Mouse (Mus musculus): ENCODE measurements around the gene Gabrr3.

Gabrr3 gene

DNA sequence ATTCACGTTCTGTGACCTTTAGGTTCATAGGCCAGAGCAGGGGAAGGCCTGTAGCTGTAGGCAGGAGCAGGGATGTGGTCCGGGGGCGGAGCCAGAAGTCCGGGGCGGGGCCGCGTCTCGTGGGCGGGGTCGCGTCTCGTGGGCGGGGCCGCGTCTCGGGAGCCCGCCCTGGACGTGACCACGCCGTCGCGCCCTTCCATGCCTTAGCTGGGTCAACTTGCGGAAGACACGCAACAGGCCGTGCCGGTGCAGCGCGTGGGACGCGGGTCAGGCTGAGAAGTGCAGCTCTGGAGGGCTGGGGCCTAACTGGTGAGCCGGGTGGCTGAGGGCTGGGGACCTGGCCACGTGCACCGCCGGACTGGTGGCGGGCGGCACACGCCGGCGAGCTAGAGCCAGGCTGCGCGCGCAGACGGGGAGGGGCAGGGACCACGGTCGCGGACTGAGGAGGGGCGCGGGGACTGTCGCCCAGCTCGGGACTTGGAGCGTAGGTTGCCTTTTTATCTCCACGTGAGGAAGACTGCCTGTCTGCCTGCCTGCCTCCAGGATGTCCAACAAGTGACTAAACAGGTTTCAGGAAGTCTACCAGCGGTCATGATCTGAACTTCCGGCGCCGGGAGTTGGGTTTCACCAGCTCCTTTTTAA, 64.6 kb downstream of the Gabrr3 start, which contains the start of gene Riox2:
TSS of gene Riox2 (plus strand) at position 139 of the 642 bp plus-strand sequence.
- DNase-seq (ENCODE audit: low read depth) = peak; percentile 72

DNA sequence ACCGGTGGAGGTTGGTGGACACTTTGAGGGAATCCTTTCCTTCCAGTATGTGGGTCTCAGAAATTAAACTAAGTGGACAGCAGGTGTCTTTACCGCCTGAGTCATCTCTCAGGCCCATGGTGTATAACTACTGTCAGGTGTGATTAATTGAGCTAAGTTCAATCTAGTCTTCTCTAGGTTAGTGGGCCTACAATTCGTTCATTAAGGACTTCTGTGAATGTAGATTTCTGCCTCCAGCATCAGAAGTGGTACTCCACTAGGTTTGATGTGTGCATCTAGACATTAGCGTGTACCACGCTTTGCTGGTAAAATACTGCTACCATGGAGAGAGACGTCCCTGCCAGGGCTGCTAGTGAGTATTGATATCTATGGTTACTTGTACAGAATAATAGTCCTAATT, 65.4 kb downstream of the Gabrr3 start:
- no peak for DNase-seq (ENCODE audit: low read depth)

DNA sequence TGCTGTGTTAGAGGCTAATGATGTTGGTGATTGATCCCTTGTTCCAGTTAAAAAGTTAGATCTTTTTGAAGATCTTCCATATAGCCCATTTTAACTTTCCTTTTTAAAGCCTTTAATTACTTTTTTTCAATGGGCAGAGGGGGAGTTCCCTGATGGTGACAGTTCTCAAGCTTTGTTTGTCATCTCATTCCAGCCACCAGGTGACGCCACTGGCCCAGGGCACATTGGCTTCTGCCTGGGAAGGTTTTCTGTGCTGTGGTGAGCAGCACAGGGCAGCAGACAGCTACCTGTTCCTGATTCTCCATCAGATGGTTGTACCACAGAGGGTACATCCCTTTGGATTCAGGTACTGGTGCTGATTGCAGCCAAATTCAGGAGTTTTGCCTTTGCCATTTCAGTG, 67.7 kb downstream of the Gabrr3 start:
- peak; percentile 70 for DNase-seq (ENCODE audit: low read depth)

DNA sequence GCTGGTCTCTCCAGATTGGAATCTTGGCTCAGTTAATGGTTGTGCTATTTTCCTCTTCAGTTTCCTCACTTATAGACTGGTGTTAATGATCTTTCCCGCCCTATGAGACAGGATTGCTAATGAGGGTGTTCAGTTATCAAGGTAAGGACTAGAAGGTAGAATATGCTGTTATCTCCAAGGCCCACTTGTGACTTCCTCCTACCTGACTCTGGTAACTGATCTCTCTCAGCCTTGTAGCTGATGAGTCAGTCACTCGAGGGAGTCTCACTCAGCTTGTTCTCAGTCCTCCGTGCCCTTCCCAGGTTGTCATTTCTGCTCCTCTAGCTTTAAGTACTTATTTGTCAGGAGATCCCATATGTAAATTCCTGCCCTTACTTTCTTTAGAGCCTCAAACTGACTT, 70.8 kb downstream of the Gabrr3 start:
- no peak for DNase-seq (ENCODE audit: low read depth)

DNA sequence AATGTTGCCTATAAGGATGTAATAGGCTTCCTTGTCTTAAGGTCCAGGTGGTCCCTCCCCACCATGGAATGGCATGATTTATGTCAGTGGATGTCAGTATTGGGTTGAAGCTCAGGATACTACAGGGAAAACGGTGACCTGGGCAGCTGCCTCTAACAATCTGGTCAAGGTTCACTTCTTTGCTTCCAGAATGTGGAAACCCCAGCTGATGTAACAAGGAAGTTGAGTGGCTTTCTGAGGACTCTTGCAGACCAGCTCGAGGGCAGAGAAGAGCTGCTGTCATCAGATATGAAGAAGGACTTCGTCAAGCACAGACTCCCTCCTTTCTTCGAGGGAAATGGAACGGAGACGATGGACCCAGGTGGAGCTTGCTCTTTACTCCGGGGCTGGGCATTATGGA, 80.1 kb downstream of the Gabrr3 start:
- DNase-seq (ENCODE audit: low read depth) = no peak

DNA sequence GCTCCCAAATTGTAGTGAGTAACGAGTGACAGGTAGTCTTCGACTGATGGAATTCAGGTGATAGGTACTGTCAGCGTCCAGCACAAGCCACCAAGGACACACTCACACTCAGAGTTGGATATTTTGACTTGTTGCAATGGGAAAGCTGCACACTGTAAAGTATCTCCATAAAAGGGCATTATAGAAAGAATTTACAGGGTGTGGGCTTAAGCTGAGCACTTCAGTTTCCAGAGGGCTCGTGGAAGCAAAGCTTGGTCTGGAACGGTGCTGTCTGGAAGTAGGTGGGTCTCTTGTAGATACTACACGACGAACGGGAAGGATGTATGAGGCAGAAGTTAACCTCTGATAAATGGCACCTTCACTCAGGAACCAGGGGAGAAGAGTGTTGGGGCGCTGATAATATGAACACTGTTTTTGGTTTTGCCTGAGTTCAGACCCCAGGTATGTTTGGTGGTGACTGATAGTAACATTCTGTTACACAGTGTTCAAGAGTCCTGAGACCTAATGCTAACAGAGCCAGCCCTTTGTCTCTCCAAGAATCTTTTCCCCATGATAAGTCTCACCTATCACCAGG, 80.9 kb downstream of the Gabrr3 start:
- DNase-seq (ENCODE audit: low read depth) = no peak

DNA sequence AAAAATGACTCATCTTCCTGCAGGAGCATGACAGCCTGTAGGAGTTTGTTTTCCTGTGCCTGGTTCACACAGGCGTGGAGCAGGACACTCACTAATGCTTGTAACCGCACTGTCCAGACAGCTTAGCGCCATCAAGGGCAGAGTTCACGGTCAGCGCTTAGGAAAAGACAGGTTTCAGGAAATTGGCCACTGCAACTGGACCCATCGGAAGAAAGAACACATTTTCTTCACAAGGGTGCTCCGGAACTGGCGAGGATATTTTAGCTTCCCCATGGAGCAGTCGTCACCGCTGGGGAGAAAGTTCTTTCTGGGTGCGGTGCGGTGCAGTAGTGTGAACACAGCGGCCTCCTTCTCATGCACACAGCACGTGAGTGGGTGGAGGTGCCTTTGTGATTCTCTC, 86.1 kb downstream of the Gabrr3 start:
- DNase-seq (ENCODE audit: low read depth) = no peak

DNA sequence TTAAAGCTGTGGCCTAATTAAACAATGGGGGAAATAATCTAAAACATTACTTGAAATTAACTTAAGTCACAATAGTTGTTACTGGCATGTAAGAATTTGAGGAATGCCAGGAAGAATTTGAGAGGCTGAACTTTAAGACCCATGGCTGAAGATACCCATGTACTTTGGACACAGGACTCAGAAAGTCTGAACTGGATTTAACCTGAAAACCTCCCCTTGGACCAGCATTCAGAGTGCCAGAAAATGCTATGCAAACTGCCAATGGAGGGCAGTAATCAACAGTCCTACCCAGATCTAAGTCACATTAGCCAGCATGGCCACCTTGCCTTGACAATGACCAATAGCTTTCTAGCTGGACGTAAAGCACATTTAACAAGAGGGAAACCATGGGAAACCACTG, 90.8 kb downstream of the Gabrr3 start:
- no peak for DNase-seq (ENCODE audit: low read depth)

DNA sequence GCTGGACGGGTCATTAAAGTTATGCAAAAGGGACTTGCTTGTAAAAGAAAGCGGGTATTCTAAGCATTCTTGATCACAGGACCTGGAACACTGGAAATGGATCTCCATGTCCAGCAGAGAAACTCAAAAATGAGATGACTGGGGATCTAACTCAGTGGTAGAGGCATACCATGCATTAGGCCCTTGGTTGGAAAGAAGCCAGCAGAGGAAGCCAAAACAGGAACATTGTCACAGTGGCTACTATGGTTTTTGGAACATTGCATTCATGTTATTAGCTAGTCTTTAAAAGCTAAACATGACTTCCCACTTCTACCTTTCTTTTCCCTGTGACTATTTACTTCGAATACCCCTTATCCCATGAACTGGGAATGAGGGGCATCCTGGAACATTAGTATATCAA, 92.0 kb downstream of the Gabrr3 start:
- no peak for DNase-seq (ENCODE audit: low read depth)

DNA sequence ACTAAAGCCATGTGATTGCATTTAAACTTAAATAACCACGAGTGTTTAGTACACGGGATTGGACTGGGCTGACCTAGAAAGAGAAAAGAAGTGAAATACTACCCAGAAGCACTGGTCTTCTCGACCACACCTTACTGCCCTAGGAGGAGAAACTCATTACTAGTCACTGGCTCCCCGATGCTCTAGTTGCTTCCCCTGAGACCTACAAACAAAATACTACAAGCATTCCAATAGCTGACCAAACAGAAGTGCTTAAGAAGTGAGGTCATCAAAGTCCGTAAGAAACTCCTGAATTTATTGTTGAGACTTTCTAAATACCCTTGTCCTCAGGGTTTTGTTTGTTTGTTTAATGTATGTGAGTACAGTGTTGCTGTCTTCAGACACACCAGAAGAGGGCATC, 102.7 kb downstream of the Gabrr3 start:
- DNase-seq (ENCODE audit: low read depth) = no peak

Data from NIH3T3 (cell line).